Mouse (Mus musculus) macrophage (primary cell): Measurements from ENCODE around the gene Fam234b. TPM values are rescaled to one million over a fixed set of nuclear protein-coding genes. Genes with fewer than 3 reads are reported as not detected.
A peak's percentile ranks its signal among the peaks of the same experiment; 100 is the strongest.

Experiments used
- H3K27ac ChIP-seq: fragments of 350-480 bp; formaldehyde crosslinking; 2 replicates; pipeline ENCODE4 v1.9.0; 2021
- H3K36me3 ChIP-seq: fragments of 350-480 bp; formaldehyde crosslinking; 2 replicates; pipeline ENCODE4 v1.9.0; 2021; ENCODE audit errors: inconsistent target
- H3K4me3 ChIP-seq: fragments of 350-480 bp; formaldehyde crosslinking; 2 replicates; pipeline ENCODE4 v1.9.0; 2021; ENCODE audit errors: inconsistent target
- H3K79me2 ChIP-seq: fragments of 350-480 bp; formaldehyde crosslinking; 2 replicates; pipeline ENCODE4 v1.9.0; 2021; ENCODE audit errors: inconsistent target
- WGBS: methylation state at CpG from one replicate; pipeline ENCODE4 v1.1.7; 2026; ENCODE audit warnings: inconsistent platforms; ENCODE audit not compliant: missing documents; 5-methylcytosine and 5-hydroxymethylcytosine counted together
- polyA plus RNA-seq: library from polyadenylated mRNA; stranded (reverse); fragments of 250-400 nt; gene quantifications from 3 replicates; pipeline ENCODE4 v1.2.4, GENCODE M21; 2018; ENCODE audit warnings: inconsistent platforms

Fam234b gene
- polyA plus RNA-seq, 1 experiment from 2014 or later: 4.6 TPM

DNA sequence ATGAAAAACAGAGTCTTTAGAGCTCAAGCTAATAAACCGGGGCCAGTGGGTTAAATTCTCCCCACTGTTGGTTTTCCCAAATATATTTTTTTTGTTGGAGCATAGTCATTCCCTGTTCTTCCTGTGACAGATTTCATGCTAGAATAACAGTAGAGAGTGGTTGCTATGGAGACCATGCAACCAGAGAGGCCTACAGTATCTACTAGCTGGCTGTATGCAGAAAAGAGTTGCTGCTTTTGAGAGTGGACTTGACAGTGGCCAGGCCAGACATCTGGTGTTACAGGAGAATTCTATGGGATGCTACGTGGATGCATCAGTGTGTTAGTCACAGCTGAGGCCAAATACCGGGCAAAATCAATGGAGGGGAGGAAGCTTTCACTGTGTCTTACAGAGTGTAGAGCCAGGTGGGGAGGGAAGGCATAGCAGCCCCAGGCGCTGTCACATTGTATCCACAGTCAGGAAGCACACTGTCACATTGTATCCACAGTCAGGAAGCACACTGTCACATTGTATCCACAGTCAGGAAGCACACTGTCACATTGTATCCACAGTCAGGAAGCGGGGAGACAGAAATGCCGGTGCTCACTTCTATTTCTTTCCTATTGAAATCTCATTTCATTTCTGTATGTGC lies 26.1 kb downstream of the Fam234b start:
- Histone ChIP-seq H3K4me3 (no peak overlapping the region), H3K79me2 (no peaks in the 10 kb centered on the region), H3K36me3 (no peaks in the 10 kb centered on the region), H3K27ac (no peak overlapping the region)
- 64% methylated on average over 6 of the region's 6 CpGs for WGBS

DNA sequence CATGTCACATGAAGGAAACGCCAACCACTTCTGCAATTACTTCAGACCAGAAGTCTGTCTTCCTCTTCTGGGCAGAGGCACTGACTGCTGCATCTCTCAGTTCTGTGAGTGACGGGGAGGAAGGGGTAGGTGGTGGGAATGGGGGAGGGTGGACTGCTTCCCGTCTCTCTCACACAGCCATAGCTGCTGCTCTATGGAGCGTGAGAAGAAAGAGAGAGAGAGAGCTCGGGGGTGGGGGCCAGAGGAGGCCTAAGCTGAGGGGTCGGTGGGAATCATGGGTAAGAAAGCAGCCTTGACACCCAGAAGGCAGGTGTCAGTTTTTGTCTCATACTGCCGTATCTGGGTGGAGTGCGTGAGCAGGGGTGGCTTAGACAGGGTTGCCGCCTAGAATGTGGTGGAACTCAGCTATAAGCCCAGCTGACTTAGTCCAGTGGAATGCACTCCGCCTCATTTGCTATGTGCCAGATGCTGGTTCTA lies 30.7 kb downstream of the Fam234b start:
- 19% methylated on average over 10 of the region's 10 CpGs for WGBS
- H3K4me3 ChIP-seq: no peak overlapping the region
- no peaks in the 10 kb centered on the region for H3K79me2 ChIP-seq
- H3K27ac ChIP-seq: peak overlapping the region; percentile 56
- no peaks in the 10 kb centered on the region for H3K36me3 ChIP-seq

DNA sequence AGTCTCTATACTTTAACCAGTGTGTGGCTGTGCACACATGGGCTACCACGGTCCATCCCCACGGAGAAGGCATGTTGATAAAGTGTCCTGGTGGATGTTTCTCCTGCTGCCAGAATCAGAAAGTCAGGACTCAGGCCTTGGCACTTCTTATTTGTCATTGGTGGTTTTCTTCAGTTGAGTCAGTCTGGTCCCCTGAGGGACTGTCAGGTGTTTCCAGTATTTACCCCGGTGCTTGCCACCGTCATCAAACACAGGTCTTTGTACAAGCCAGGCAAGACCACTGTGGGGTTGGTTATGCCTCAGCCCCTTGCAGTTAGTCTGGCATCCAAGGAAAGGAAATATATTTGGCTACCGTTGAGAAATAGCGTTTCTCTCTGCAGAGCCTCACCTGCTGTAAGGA lies 32.8 kb downstream of the Fam234b start:
- Histone ChIP-seq H3K4me3 (no peak overlapping the region), H3K79me2 (no peaks in the 10 kb centered on the region), H3K27ac (no peak overlapping the region), H3K36me3 (peaks cover 4% of the 10 kb centered on the region; the same call in 1 of the 2 replicates)
- WGBS: 97% methylated on average over 6 of the region's 6 CpGs

DNA sequence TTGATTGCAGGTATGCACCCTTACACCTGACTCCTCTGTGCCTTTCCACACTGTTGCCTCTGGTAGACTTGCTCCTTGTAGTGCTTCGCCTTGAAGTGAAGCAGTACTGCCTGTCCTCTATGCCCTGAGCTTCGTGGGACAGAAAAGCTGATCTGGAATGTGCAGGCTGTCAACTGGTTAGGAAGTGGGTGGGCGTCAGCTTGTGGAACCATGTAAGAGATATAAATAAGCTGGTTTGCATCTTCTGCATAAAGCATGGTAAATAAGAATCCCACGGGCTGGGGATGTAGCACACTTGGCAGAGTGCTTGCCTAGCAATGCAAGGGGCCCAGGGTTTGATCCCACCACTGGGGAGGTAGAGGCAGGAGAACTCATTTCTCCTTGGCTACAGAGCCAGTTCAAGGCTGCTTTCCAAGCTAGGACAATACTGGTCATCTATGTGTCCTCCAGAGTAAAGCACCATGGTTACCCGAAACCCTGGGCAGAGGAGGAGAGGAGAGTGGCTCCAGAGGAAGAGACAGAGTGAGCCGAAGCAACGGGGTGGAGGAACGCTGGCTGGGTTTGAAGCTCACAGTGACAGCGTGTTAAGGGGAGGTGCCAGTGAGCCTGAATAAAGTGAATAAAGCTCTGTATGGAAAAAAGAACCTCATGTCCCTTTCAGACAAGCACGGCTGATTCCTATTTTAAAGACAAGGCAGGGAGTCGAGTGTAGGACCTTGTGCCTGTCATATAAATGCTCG lies 34.8 kb downstream of the Fam234b start:
- H3K79me2 ChIP-seq: no peaks in the 10 kb centered on the region
- H3K27ac ChIP-seq: no peak overlapping the region
- H3K36me3 ChIP-seq: peaks cover 4% of the 10 kb centered on the region; the same call in 1 of the 2 replicates
- H3K4me3 ChIP-seq: no peak overlapping the region
- WGBS: 91% methylated on average over 12 of the region's 12 CpGs

DNA sequence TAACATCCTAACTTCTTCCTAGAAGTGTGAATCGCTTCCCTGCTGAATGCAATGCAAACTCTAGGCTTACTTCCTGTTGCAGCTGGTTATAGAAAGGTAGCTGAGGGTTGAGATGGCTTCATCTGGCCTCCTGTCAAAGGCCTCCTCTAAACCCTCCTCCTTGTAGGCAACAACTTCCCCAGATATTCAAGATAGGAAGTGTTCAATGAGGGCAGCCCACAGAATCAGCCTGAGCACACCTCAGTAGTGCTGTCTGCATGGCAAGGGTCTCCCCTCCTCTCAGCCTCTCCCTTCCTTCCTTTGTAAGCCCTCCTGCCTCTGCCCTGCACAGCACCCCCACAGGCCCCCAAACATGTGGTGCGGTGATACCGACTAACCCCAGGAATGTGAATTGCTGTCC lies 38.0 kb downstream of the Fam234b start:
- Histone ChIP-seq H3K36me3 (peaks cover 4% of the 10 kb centered on the region; the same call in 1 of the 2 replicates), H3K27ac (no peak overlapping the region), H3K4me3 (no peak overlapping the region), H3K79me2 (no peaks in the 10 kb centered on the region)
- WGBS: 41% methylated on average over 1 of the region's 3 CpGs

DNA sequence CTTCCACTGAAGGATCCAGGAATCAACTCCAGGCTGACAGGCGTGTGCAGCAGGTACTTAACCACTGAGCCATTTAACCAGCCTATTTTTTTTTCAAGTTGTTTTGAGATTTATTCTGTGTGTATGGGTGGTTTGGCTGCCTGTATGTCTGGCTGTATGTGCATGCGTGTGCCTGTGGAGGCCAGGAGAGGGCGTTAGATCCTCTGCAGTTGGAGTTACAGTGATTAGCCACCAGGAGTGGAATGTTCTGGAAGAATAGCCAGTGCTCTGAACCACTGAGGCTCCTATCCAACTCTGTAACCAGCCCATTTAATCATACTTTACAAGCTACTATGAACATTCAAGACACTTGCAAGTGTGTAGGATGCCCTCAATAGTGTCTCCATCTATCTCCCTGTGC lies 38.8 kb downstream of the Fam234b start:
- H3K79me2 ChIP-seq: no peaks in the 10 kb centered on the region

DNA sequence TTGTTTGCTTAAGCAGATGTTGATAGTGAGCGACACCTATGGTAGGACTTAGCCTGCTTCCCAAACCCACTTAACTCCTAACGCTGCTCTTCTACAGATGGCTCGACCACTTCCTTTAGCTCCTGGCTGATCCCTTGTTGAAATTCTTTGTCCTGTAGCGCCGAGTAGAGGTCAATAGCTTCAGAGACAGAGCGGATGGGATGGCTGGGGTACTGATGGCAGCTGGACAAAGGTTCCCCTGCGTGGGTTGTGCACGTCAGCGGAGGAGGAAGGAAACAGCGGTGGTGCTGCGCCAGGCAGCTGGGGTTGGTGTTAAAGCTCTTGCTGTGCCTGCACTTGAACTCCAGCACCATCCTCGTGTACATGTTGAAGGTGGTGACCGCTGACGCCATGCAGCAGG lies 39.5 kb downstream of the Fam234b start:
- no peak overlapping the region for H3K4me3 ChIP-seq

More for the DNA sequence above, 38.8 kb downstream of the Fam234b start:
- 91% methylated on average over 3 of the region's 3 CpGs for WGBS
- Histone ChIP-seq H3K36me3 (peaks cover 4% of the 10 kb centered on the region; the same call in 1 of the 2 replicates), H3K27ac (no peak overlapping the region), H3K4me3 (no peak overlapping the region)

DNA sequence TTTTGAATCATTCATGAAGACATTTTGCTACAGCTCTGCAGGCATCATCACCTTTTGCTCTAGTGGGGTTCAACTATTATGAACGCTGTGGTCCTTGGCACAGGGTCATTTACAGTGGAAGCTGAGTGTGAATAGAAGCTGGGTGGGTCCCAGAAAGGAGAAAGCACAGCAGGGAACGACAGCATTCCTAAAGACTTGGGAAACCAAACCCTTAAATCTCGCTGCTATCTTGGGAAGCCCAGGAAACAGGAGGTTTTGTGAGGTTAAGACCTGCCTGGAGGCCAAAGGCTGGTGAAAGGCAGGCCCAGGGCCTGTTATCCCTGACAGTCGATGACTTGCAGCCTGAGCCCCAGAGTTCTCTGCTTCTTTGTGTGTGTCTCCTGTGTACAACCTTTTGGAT lies 40.4 kb downstream of the Fam234b start:
- H3K36me3 ChIP-seq: peaks cover 4% of the 10 kb centered on the region; the same call in 1 of the 2 replicates
- no peak overlapping the region for H3K4me3 ChIP-seq
- 83% methylated on average over 4 of the region's 4 CpGs for WGBS
- no peak overlapping the region for H3K27ac ChIP-seq
- no peaks in the 10 kb centered on the region for H3K79me2 ChIP-seq

More for the DNA sequence above, 39.5 kb downstream of the Fam234b start:
- 15% methylated on average over 14 of the region's 14 CpGs for WGBS
- no peaks in the 10 kb centered on the region for H3K79me2 ChIP-seq
- H3K27ac ChIP-seq: no peak overlapping the region
- peaks cover 4% of the 10 kb centered on the region; the same call in 1 of the 2 replicates for H3K36me3 ChIP-seq

DNA sequence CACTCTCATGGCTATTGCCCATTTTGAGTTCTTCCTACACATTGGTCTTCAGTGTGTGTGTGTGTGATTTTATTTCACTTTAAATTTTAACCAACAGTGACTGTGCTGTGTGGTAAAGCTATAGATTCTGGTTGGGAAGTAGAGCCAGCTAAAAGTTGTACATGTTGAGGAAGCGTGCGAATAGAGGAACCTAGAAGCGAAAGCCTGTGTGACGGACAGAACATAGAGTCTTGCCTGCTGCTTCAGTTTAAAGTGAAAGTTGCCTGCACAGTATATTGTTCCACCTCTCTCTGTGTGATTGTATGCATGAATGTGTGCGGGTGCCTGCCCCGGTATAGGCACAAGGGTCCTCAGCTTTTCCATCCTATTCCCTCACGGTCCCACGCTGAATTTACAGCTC lies 42.6 kb downstream of the Fam234b start:
- H3K4me3 ChIP-seq: no peak overlapping the region

DNA sequence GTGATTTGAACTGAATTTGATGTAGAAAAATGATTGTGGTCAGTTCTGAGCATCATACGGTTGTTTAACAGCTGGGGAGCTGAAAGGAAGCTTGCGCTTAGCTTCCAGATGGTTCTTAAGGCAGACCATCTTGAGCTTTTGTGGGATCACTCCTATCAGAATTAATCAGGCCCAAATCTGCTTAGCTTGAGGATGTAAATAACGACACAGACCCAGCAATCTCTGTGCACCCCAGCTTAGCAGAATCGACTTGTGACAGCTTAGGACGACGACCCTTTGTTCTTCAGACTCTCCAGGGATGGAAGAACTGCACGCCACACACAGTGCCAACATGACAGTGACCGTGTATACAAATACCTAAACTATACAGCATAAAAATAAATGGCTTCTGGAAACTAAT lies 47.8 kb downstream of the Fam234b start:
- Histone ChIP-seq H3K36me3 (no peaks in the 10 kb centered on the region), H3K79me2 (no peaks in the 10 kb centered on the region), H3K4me3 (no peak overlapping the region), H3K27ac (no peak overlapping the region)
- 91% methylated on average over 8 of the region's 8 CpGs for WGBS

More for the DNA sequence above, 42.6 kb downstream of the Fam234b start:
- Histone ChIP-seq H3K27ac (0 out of 2 replicates have a peak overlapping the region, but pooled peaks have one; percentile 13), H3K36me3 (no peaks in the 10 kb centered on the region), H3K79me2 (no peaks in the 10 kb centered on the region)
- WGBS: 21% methylated on average over 8 of the region's 8 CpGs

DNA sequence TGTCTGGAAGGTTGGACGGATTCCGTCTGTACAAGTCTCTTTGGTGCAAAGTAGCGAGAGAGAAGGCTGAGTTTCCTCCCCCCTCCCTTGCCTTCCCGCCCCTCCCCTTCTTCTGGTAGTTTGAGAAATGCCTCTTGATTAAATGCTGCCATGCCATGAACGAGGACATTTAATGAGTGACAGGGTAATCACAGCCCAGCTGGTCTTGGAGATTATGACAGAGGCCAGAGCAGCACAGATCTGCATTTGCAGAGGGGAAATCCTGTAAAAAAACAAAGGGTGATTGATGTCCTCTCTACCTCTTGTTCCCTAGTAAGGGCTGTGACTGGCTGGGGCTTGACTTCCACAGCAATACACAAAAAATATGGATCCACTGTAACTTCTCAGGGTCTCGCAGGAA lies 50.1 kb downstream of the Fam234b start:
- no peak overlapping the region for H3K4me3 ChIP-seq
- 70% methylated on average over 6 of the region's 6 CpGs for WGBS
- H3K27ac ChIP-seq: no peak overlapping the region
- H3K36me3 ChIP-seq: no peaks in the 10 kb centered on the region
- H3K79me2 ChIP-seq: no peaks in the 10 kb centered on the region

DNA sequence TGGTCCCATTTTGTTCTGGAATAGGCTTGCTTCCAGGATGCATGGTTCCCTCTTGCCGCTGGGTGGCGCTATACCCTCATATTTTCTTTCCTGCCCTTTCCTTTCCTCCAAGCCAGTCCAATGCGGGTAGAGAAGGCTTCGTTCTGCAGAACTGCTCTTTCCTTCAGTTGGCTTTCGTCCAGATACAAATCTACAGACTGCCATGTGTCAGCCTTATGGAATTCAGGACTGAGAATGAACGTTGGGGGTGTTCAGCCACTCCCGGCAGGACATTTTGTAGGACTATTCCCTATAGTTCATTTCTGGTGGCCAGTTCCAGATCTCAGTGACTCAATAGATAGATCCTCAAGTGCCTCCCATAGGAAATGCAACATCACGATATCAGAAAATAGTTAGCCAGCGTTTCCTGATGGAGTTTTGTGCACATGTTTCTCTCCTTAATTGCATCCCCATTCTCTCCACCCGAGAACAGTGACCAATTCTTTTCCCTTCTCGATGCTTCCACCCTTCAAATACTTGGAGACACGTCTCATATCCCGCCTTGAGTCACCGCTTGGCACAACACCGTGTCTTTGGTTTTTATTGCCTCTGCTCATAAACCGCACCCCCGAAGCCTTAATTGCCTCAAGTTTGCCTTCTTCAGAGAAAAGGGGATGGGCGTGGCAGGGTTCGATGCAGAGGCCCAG lies 52.2 kb downstream of the Fam234b start:
- H3K36me3 ChIP-seq: no peaks in the 10 kb centered on the region
- WGBS: 34% methylated on average over 19 of the region's 19 CpGs
- no peaks in the 10 kb centered on the region for H3K79me2 ChIP-seq
- H3K4me3 ChIP-seq: no peak overlapping the region
- H3K27ac ChIP-seq: no peak overlapping the region

DNA sequence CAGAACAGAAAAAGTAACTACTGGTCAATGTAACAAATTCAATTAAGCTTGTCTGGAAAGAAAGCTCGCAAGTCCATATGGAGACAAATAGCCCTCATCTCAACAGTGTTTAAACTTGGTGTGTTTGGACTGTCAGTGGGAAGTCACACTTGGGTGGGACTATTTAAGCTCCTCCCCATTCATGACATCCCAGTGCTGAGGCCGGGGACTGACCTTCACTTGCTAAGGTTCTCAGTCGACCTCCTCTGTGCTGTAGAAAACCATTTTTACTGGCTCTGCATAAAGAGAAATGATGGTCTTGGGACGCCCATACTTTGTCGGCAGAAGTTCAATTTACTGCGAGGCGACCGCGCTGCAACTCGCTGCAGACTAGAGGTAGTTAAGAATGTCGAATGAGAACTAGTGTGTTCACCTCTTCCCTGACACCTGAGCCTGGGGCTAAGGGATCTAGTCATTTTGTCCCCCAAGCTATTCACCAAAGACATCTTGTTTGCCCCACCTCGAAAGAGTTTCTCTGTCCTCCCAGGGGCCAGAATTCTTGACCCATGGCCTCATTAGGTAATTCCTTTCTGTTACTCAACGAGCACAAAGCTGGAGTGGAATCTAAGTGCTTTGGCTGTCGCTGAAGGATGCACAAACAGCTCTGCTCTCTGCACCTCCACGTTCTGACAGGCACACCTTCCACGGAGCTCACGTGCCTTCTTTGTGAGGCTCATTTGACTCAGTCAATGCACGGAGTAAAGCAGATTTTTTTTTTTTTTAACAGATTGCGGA lies 53.3 kb downstream of the Fam234b start:
- H3K27ac ChIP-seq: no peak overlapping the region
- no peak overlapping the region for H3K4me3 ChIP-seq
- no peaks in the 10 kb centered on the region for H3K36me3 ChIP-seq
- no peaks in the 10 kb centered on the region for H3K79me2 ChIP-seq
- 88% methylated on average over 19 of the region's 19 CpGs for WGBS
